Mouse (Mus musculus) myocyte (in vitro differentiated cells): Measurements from ENCODE around the gene Zscan26.

ENCODE experiments used
- MAX ChIP-seq: IDR thresholded peaks from one replicate; pipeline ENCODE4 v1.6.1; 2011; ENCODE audit warnings: low read depth, mild to moderate bottlenecking, control low read depth
- MYOD1 ChIP-seq, 3 experiments: IDR thresholded peaks; one replicate each; pipeline ENCODE4 v1.6.1; 2011; ENCODE audit warnings: control low read depth in 2 of 3, low read depth in 2 of 3, mild to moderate bottlenecking in 2 of 3, moderate library complexity in 1 of 3; ENCODE audit not compliant: insufficient read length in 2 of 3, control insufficient read depth in 1 of 3
- MYOG ChIP-seq, 3 experiments: IDR thresholded peaks; one replicate each; pipeline ENCODE4 v1.6.1; 2011; ENCODE audit warnings: control low read depth in 2 of 3, low read depth in 2 of 3, mild to moderate bottlenecking in 2 of 3; ENCODE audit not compliant: insufficient read length in 2 of 3, control insufficient read depth in 1 of 3, insufficient read depth in 1 of 3
- POLR2A ChIP-seq: IDR thresholded peaks from one replicate; pipeline ENCODE4 v1.6.1; 2011; ENCODE audit warnings: low read depth, mild to moderate bottlenecking, control low read depth, moderate library complexity; ENCODE audit not compliant: insufficient read length
- POLR2AphosphoS2 ChIP-seq: IDR thresholded peaks from one replicate; pipeline ENCODE4 v1.6.1; 2011; ENCODE audit warnings: low read depth, control low read depth; ENCODE audit not compliant: insufficient read length
- REST ChIP-seq: IDR thresholded peaks from one replicate; pipeline ENCODE4 v1.6.1; 2011; ENCODE audit warnings: mild to moderate bottlenecking, control low read depth, moderate library complexity; ENCODE audit not compliant: insufficient read depth, insufficient read length
- TCF12 ChIP-seq: IDR thresholded peaks from one replicate; pipeline ENCODE4 v1.6.1; 2011; ENCODE audit warnings: mild to moderate bottlenecking, control low read depth; ENCODE audit not compliant: poor library complexity, insufficient read depth, severe bottlenecking
- TCF3 ChIP-seq: IDR thresholded peaks from one replicate; pipeline ENCODE4 v1.6.1; 2011; ENCODE audit warnings: low read depth, control low read depth; ENCODE audit not compliant: insufficient read length
- USF1 ChIP-seq: IDR thresholded peaks from one replicate; pipeline ENCODE4 v1.6.1; 2011; ENCODE audit warnings: low read depth, mild to moderate bottlenecking, control low read depth, moderate library complexity

DNA sequence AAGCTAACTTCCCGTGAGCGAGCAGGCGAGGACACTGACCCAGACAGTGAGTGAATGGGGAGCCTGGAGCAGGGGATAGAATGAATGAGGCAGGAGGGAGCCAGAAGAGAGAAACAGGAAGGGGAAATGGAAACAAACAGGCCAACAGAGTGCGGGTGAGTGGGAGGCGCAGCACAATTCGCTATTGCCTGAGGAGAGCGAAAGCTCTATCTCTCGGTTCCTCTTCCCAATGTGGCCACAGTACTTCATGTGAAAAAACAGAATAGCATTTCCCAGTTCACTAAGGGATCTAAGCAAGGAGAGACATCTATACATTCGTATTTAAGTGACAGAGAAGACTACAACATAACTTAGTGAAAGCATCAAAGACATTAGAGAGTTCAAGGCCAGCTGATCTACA, 6.7 kb downstream of the Zscan26 start:
- TF ChIP-seq POLR2A (no peak), MYOD1 (IDR thresholded peaks at IDR 0.05; ENCODE audit: control insufficient read depth in 1 of 3, insufficient read length in 2 of 3, low read depth in 2 of 3) (no peak), MYOG (IDR thresholded peaks at IDR 0.05; ENCODE audit: control insufficient read depth in 1 of 3, insufficient read depth in 1 of 3, insufficient read length in 2 of 3, low read depth in 2 of 3) (no peak), USF1 (no peak), POLR2AphosphoS2 (no peak), REST (no peak), TCF12 (no peak), MAX (no peak), TCF3 (no peak)
